Mouse (Mus musculus): ENCODE results near the gene Dusp1. TPM values are rescaled to one million over a fixed set of nuclear protein-coding genes. Genes with fewer than 3 reads are reported as not detected.

Dusp1 gene
- total and polyA plus RNA-seq, 3 experiments, result 3.5 to 9.9 (median 5.6) TPM

- dilution Hi-C loops (cut with MboI; ENCODE audit: extremely low pct_ligation_motif_present, extremely low pct_unique_long_range_greater_than_20kb, low sequenced_read_pairs), result no loop called here
- in situ Hi-C loops (cut with MboI; ENCODE audit: low pct_ligation_motif_present, low pct_unique_long_range_greater_than_20kb, low sequenced_read_pairs), result no loop called here
- peaks cover 47 to 96% of the 10 kb centered on the region in 2 experiments for H3K36me3 ChIP-seq (replicated peaks in 1 of 2; ENCODE audit: control insufficient read depth in 1 of 2, insufficient read depth in 1 of 2, low read length in 1 of 2)
- H3K4me3 ChIP-seq (replicated peaks in 1 of 3; ENCODE audit: low read depth in 2 of 3, low read length in 2 of 3, poor library complexity in 1 of 3), result no peak overlapping the region
- no peaks in the 10 kb centered on the region for H3K27me3 ChIP-seq (replicated peaks)
- H3K4me2 ChIP-seq (ENCODE audit: insufficient read depth, low read depth, poor library complexity, severe bottlenecking), result no peak overlapping the region
- peaks cover 6% of the 10 kb centered on the region for H3K9me3 ChIP-seq (replicated peaks; ENCODE audit: low read length)
- DNase-seq (ENCODE audit: extremely low read depth), result no peak
- peaks cover 18 to 52% of the 10 kb centered on the region in 2 experiments for H3K4me1 ChIP-seq (ENCODE audit: control insufficient read depth in 1 of 2, insufficient read depth in 2 of 2)
- no peak for TF ChIP-seq MAX (IDR thresholded peaks at IDR 0.05; ENCODE audit: low read length)
- TF ChIP-seq USF2 (conservative IDR thresholded peaks at IDR 0.05; ENCODE audit: low read depth, low read length), result no peak
- no peak for TF ChIP-seq TCF12 (IDR thresholded peaks at IDR 0.05; ENCODE audit: low read depth, low read length)
- no peak for TF ChIP-seq MYC (IDR thresholded peaks at IDR 0.05; ENCODE audit: low read depth, low read length)
- TF ChIP-seq HCFC1 (IDR thresholded peaks at IDR 0.05; ENCODE audit: low read depth, low read length), result no peak
- TF ChIP-seq ELF1 (IDR thresholded peaks at IDR 0.05; ENCODE audit: low read depth, low read length), result no peak
- TF ChIP-seq ETS1 (conservative IDR thresholded peaks at IDR 0.05; ENCODE audit: low read depth, low read length), result no peak
- no peak for TF ChIP-seq TBP (conservative IDR thresholded peaks at IDR 0.05; ENCODE audit: low read depth, low read length)
- no peak for TF ChIP-seq ZC3H11A (IDR thresholded peaks at IDR 0.05; ENCODE audit: low read depth, low read length)
- no peak for TF ChIP-seq SIN3A (IDR thresholded peaks at IDR 0.05; ENCODE audit: low read length)
- no peak for TF ChIP-seq GABPA (IDR thresholded peaks at IDR 0.05; ENCODE audit: insufficient replicate concordance, low read depth, low read length)
- no peak for TF ChIP-seq E2F4 (IDR thresholded peaks at IDR 0.05; ENCODE audit: insufficient replicate concordance, low read depth, low read length)
- TF ChIP-seq CTCF (conservative IDR thresholded peaks at IDR 0.05 in 1 of 2, IDR thresholded peaks at IDR 0.05 in 1 of 2; ENCODE audit: low read depth in 2 of 2, low read length in 2 of 2), result no peak
- no peak for TF ChIP-seq RAD21 (IDR thresholded peaks at IDR 0.05; ENCODE audit: low read depth, low read length)
- TF ChIP-seq USF1 (IDR thresholded peaks at IDR 0.05; ENCODE audit: low read depth, low read length), result no peak
- no peak for TF ChIP-seq UBTF (IDR thresholded peaks at IDR 0.05; ENCODE audit: low read depth, low read length)
- H3K27ac ChIP-seq (ENCODE audit: insufficient read depth, low read depth), result no peak overlapping the region
- no peak overlapping the region for H3K9ac ChIP-seq (ENCODE audit: insufficient read depth, low read depth)
- H3K79me2 ChIP-seq (replicated peaks; ENCODE audit: control insufficient read depth, extremely low read depth, insufficient read depth, poor library complexity, severe bottlenecking), result peaks cover 76% of the 10 kb centered on the region
Observed at GRCm38 (mm10) chr17:26569594-26570350, 7.8 kb upstream of the Dusp1 start.

GRCm38 (mm10) chr17:26567818-26568173, 5.9 kb upstream of the Dusp1 start:
- Histone ChIP-seq H3K4me1 (ENCODE audit: control insufficient read depth in 1 of 2, insufficient read depth in 2 of 2) (peaks cover 21 to 62% of the 10 kb centered on the region in 2 experiments), H3K4me3 (replicated peaks in 1 of 3; ENCODE audit: low read depth in 2 of 3, low read length in 2 of 3, poor library complexity in 1 of 3) (no peak overlapping the region), H3K27me3 (replicated peaks) (no peaks in the 10 kb centered on the region), H3K9me3 (replicated peaks; ENCODE audit: low read length) (peaks cover 12% of the 10 kb centered on the region), H3K4me2 (ENCODE audit: insufficient read depth, low read depth, poor library complexity, severe bottlenecking) (no peak overlapping the region), H3K79me2 (replicated peaks; ENCODE audit: control insufficient read depth, extremely low read depth, insufficient read depth, poor library complexity, severe bottlenecking) (peaks cover 82% of the 10 kb centered on the region), H3K9ac (ENCODE audit: insufficient read depth, low read depth) (no peak overlapping the region), H3K27ac (ENCODE audit: insufficient read depth, low read depth) (no peak overlapping the region), H3K36me3 (replicated peaks in 1 of 2; ENCODE audit: control insufficient read depth in 1 of 2, insufficient read depth in 1 of 2, low read length in 1 of 2) (peaks cover 56 to 93% of the 10 kb centered on the region in 2 experiments)
- TF ChIP-seq TBP (conservative IDR thresholded peaks at IDR 0.05; ENCODE audit: low read depth, low read length), result no peak
- no peak for TF ChIP-seq JUND (conservative IDR thresholded peaks at IDR 0.05; ENCODE audit: low read depth, low read length)
- TF ChIP-seq POLR2A (IDR thresholded peaks at IDR 0.05; ENCODE audit: low read depth, low read length), result no peak
- dilution Hi-C loops (cut with MboI; ENCODE audit: extremely low pct_ligation_motif_present, extremely low pct_unique_long_range_greater_than_20kb, low sequenced_read_pairs) (no loop called here), in situ Hi-C loops (cut with MboI; ENCODE audit: low pct_ligation_motif_present, low pct_unique_long_range_greater_than_20kb, low sequenced_read_pairs) (no loop called here)
- no peak for DNase-seq (ENCODE audit: extremely low read depth)
